Mouse (Mus musculus) right cerebral cortex, postnatal 36 days (tissue): ENCODE results near the gene Il21r.

Experiments
- DNase-seq, 2 experiments: peaks; one replicate each; pipeline ENCODE4 v3.0.0; 2022; ENCODE audit warnings: low spot score in 2 of 2, mixed read lengths in 1 of 2

Gene Il21r

GRCm38 (mm10) chr7:125574832-125575231 is 28.4 kb upstream of the Il21r start:
- DNase-seq, result no peak

- DNase-seq, result no peak
Observed at GRCm38 (mm10) chr7:125575738-125576540, 27.3 kb upstream of the Il21r start.

GRCm38 (mm10) chr7:125576982-125577381 is 26.2 kb upstream of the Il21r start:
- DNase-seq, result no peak

DNA sequence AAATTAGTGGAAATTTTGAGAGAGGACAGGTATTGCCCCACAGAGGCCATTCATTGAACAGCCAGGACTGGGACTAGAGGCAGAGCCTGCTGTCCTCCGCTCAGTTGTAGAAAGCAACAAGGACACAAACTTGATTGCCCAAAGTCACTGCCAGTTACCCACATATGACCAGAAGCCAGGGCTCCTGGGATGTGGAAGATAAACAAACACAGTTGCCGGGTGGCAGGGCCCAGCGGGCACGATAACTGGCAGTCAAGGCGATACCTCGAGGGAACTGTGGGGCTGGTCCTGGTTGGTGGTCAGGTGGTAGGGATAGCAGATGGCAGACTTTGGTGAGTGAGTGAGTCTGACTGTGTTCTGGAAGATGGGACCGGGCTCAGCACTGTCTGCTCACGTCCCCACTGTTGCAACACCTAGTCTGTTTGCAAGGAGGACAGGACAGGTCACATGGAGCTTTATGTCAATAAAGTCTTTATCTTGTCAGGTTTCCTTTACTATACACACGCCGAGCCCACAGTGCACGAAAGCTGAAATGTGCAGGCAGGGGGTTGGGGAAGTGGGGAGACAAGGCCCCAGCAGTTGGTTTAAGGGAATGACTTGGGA is 25.6 kb upstream of the Il21r start:
- no peak for DNase-seq

GRCm38 (mm10) chr7:125578106-125578505 is 25.1 kb upstream of the Il21r start:
- no peak for DNase-seq

DNA sequence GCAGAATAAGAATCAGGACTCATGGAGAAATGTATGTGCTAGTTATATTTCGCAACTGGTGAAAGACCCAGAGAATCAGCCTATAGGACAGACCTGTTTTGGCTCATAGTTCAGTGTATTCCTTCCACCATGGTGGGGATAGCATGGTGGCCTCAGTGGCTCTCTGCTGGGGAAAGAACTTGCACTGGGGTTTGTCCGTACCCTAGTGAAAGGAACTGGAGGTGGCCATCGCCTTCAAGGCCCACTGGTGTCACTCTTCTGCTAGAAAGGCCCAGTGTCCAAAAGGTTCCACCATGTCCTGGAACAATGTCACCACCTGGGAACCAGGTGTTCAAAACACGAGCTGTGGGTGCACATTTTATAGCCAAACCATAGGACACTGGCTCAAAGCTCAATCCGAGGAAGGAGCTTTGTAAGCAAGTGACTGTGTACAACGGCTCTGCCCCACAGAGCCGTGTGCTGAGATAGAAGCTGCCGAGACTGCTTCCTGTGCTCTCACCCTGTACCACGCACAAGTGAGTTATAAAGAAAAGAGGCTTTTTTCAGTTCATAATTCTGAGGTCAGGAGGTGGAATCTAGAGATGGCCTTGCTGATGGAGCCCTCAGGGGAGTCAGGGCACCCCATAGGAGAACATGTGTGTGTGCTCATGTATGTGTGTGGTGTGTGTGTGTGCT is 23.5 kb upstream of the Il21r start:
- no peak for DNase-seq

DNA sequence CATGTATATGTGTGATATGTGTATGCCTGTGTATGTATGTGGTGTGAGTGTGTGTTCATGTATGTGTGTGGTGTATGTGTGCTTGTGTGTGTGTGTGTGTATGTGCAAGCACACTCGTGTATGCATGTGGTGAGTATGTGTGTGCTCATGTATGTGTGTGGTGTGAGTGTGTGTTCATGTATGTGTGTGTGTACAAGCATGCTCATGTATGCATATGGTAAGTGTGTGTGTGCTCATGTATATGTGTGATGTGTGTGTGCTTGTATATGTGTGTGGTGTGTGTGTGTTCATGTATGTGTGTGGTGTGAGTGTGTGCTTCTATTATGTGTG is 23.0 kb upstream of the Il21r start:
- DNase-seq, result no peak

GRCm38 (mm10) chr7:125580625-125581316 is 22.5 kb upstream of the Il21r start:
- DNase-seq, result no peak

GRCm38 (mm10) chr7:125581317-125581672 is 21.9 kb upstream of the Il21r start:
- peak; percentile 78 to 80 for DNase-seq

GRCm38 (mm10) chr7:125583325-125584004 is 19.8 kb upstream of the Il21r start:
- DNase-seq, result no peak

- DNase-seq, result no peak
Observed at GRCm38 (mm10) chr7:125584005-125584369, 19.2 kb upstream of the Il21r start.

DNA sequence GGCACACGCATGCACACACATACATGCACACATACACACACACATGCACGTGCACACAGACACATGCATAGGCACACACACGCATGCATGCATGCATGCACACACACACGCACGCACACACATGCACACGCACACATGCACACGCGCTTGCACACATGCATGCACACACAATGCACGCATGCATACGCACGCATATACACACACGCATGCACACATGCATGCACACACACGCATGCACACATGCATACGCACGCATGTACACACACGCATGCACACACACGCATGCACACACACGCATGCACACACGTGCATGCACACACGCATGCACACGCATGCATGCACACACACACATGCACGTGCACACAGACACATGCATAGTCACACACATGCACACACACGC is 16.9 kb upstream of the Il21r start:
- no peak for DNase-seq

- DNase-seq, result no peak
Observed at GRCm38 (mm10) chr7:125588721-125589120, 14.5 kb upstream of the Il21r start.

- no peak for DNase-seq
Observed at GRCm38 (mm10) chr7:125589896-125590295, 13.3 kb upstream of the Il21r start.

DNA sequence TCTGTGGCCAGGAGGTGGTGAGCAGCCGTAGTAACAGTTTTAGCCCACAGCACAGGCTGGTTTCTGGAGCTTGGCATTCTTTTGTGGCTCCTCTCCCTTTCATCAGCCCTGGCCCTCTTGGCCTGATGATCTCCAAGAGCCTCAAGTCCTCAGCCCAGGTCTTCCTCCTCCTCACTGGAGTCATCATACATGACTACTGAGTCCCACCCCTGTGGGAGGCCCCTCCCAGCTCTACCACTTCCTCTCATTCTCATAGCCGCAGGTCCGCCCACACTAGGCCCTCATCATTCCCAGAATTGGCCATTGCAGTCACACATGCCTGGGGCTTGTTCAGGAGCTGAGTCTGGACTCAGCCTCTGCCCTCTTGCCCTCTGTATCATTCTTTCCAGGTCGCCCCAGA is 9.4 kb upstream of the Il21r start:
- no peak for DNase-seq

- no peak for DNase-seq
Observed at GRCm38 (mm10) chr7:125596406-125596805, 6.8 kb upstream of the Il21r start.

DNA sequence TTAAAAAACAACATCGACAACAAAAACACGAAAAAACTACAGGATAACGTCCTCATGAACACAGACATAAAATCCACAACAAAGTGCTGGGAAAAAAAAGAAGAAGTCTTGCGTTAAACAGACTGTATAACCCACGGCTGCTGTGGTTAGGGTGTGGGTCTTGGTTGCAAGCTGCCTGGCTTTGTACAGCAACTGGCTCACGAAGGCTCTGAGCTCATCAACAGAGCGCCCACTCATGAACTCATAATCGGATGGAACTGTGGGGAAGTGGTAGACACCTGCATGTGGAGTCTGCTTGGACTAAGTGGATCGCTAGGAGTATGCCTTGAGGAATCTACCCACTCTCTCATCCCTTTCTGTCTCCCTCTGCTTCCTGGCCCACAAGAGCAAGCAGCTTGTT is 6.1 kb upstream of the Il21r start:
- DNase-seq, result no peak

- DNase-seq, result no peak
Observed at GRCm38 (mm10) chr7:125597516-125598347, 5.5 kb upstream of the Il21r start.

- DNase-seq, result no peak
Observed at GRCm38 (mm10) chr7:125599373-125599973, 3.8 kb upstream of the Il21r start.

GRCm38 (mm10) chr7:125600136-125600535 is 3.1 kb upstream of the Il21r start:
- DNase-seq, result no peak
